Mouse (Mus musculus) heart, embryonic 11.5 days (tissue): ENCODE data around the gene Xndc1. TPM values are rescaled to one million over a fixed set of nuclear protein-coding genes. Genes with fewer than 3 reads are reported as not detected.
"Not testable (repeated sequence)": the region's sequence is repeated elsewhere in the genome, so short reads cannot be mapped to it uniquely, and the experiment has no call there.

Experiments
- ATAC-seq: fragments of 200-750 bp; cut with Nextera tagmentation; replicated peaks from 2 replicates; pipeline ENCODE4 v1.8.0; 2017; ENCODE audit warnings: moderate library complexity; ENCODE audit not compliant: insufficient number of reproducible peaks, low FRiP score, low TSS enrichment
- H3K27ac ChIP-seq: fragments of 300-500 bp; sonication (generic); 2 replicates; pipeline ENCODE4 v1.5.1; 2014; ENCODE audit warnings: mild to moderate bottlenecking, low read depth, low read length
- H3K27me3 ChIP-seq: fragments of 300-500 bp; sonication (generic); 2 replicates; pipeline ENCODE4 v1.6.1; 2014; ENCODE audit warnings: mild to moderate bottlenecking, low read length, mixed read lengths; ENCODE audit not compliant: control insufficient read depth, insufficient read depth
- H3K36me3 ChIP-seq: fragments of 300-500 bp; sonication (generic); 2 replicates; pipeline ENCODE4 v1.6.1; 2014; ENCODE audit warnings: mild to moderate bottlenecking, low read length, moderate library complexity, mixed read lengths; ENCODE audit not compliant: control insufficient read depth, insufficient read depth
- H3K4me1 ChIP-seq: fragments of 300-500 bp; sonication (generic); 2 replicates; pipeline ENCODE4 v1.6.1; 2014; ENCODE audit warnings: low read length; ENCODE audit not compliant: control insufficient read depth, insufficient read depth
- H3K4me2 ChIP-seq: fragments of 300-500 bp; sonication (generic); 2 replicates; pipeline ENCODE4 v1.6.1; 2014; ENCODE audit warnings: mild to moderate bottlenecking, moderate library complexity
- H3K4me3 ChIP-seq: fragments of 300-500 bp; sonication (generic); 2 replicates; pipeline ENCODE4 v1.5.1; 2014; ENCODE audit warnings: low read depth, low read length
- H3K9ac ChIP-seq: fragments of 300-500 bp; sonication (generic); 2 replicates; pipeline ENCODE4 v1.6.1; 2014; ENCODE audit warnings: mild to moderate bottlenecking, low read depth, low read length, moderate library complexity
- H3K9me3 ChIP-seq: fragments of 300-500 bp; sonication (generic); replicated peaks from 2 replicates; pipeline ENCODE4 v1.6.1; 2016; ENCODE audit warnings: low read length; ENCODE audit not compliant: control insufficient read depth
- WGBS: fragments of 180-500 bp; shearing (Covaris S2); extraction: QIAGEN DNeasy Blood & Tissue Kit; methylation state at CpG from one replicate; pipeline ENCODE4 v1.1.7; 2014; ENCODE audit not compliant: insufficient replicate concordance; 5-methylcytosine and 5-hydroxymethylcytosine counted together
- polyA plus RNA-seq: library from polyadenylated mRNA; unstranded; fragments of >200 nt; fragmentation: Nextera tagmentation; extraction: Ambion mirVana; gene quantifications from 2 replicates; pipeline ENCODE4 v1.2.1, GENCODE M21; 2014

The Xndc1 gene
- polyA plus RNA-seq, result 15.7 and 18.3 TPM in 2 replicates

DNA sequence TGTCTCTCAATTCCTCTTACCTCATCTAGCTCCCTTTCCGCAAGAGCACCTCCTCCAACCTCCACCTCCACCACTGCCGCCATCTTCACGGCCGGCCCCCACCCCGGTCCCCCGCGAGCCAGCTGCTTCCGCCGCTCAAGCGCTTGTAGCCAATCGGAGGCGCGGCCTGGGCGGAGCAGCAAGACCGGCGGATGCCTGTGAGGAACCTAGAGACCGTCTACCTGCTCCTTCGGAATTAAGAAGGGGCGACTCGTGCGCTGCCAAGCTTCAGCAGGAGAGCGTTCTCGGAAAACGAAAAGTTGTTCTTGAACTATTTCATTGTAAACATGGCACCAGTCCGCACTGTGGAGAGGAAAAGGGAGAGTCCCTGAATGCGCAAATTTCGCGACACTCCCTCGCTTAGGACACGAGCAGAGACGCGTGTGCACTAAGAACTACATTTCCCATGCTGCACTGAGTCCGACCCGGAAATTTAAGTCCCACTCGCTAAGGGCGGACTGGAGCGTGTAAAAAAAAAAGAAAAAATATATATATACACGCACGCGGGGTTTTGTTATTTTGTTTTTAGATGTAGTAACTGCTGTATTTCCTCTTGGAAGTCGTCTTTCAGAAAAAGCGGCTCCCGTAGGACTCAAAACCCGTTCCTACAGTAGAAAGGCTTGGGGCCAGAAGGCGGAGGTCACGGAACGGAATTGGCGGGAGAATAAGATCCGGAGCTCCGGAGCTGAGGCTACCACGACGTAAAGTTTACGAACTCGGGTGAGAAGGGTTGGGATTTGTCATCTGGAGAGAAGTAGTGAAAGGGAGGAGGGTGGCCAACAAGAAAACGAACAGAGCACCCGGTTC, at the start of gene Xndc1, which contains the start of the genes Rnf121 and Xntrpc:
Xndc1 (plus strand) TSS at position 466 of the 846 bp plus-strand sequence.
Rnf121 (minus strand) TSS at position 424 of the 846 bp plus-strand sequence.
Xntrpc (plus strand) TSS at position 668 of the 846 bp plus-strand sequence.
- Histone ChIP-seq H3K27me3 (no peaks in the 10 kb centered on the region), H3K9me3 (no peaks in the 10 kb centered on the region), H3K4me3 (peak within 1 kb of the TSS; percentile 82), H3K4me1 (peaks cover 14% of the 10 kb centered on the region), H3K27ac (peak within 1 kb of the TSS; percentile 74), H3K4me2 (peak within 1 kb of the TSS; percentile 87), H3K36me3 (no peaks in the 10 kb centered on the region), H3K9ac (peak within 1 kb of the TSS; percentile 86)
- WGBS, result under 1% methylated on average over 56 of the region's 56 CpGs
- ATAC-seq, result peak; percentile 96

DNA sequence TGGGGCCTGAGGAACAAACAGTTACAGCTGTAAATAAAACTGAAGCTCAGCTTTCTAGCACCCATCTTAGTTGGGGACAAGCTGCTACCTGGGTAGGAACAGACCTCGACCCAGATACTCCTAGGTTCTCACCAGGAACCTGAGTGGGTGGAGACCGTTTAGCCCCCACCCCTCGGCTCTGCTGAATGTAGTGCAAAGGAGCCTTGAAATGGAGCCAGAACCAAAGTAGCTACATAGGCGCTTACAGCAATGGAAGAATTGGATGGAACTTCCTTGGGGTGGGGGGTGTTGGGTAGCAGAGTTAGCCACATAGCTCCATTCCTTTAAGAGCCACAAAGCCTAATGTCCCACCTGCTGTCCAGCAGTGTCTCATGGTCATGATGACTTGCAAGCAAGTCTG, 48.4 kb upstream of the Xndc1 start:
- H3K9ac ChIP-seq, result no peak overlapping the region
- no peaks in the 10 kb centered on the region for H3K4me1 ChIP-seq
- H3K4me2 ChIP-seq, result no peak overlapping the region
- H3K9me3 ChIP-seq, result no peaks in the 10 kb centered on the region
- H3K27ac ChIP-seq, result no peak overlapping the region
- WGBS, result 88% methylated on average over 4 of the region's 4 CpGs
- ATAC-seq, result no peak
- no peak overlapping the region for H3K4me3 ChIP-seq
- no peaks in the 10 kb centered on the region for H3K27me3 ChIP-seq
- peaks cover 52% of the 10 kb centered on the region for H3K36me3 ChIP-seq

DNA sequence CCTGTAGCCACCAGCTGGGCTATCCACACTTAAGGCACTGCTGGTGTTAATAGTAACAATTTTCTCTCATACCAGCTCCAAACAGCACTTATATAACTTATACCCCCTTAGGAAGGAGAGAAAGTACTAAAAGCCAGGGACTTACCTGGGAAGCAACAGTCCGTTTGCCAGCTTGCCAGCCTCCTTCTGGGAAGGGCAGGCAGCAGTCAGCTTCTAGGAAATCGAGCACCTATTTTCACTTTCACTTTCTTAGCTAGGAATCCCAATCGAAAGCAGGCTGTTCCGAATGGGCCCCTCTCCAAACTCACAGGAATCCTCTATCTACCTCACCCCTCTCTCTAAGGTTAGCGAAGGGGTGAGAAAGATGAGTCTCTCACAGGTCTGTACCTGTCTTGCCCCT, 47.9 kb upstream of the Xndc1 start:
- Histone ChIP-seq H3K27ac (no peak overlapping the region), H3K4me3 (no peak overlapping the region), H3K9me3 (no peaks in the 10 kb centered on the region), H3K4me2 (no peak overlapping the region), H3K4me1 (no peaks in the 10 kb centered on the region), H3K27me3 (no peaks in the 10 kb centered on the region), H3K9ac (no peak overlapping the region), H3K36me3 (peaks cover 52% of the 10 kb centered on the region)
- 79% methylated on average over 5 of the region's 5 CpGs for WGBS
- ATAC-seq, result no peak

DNA sequence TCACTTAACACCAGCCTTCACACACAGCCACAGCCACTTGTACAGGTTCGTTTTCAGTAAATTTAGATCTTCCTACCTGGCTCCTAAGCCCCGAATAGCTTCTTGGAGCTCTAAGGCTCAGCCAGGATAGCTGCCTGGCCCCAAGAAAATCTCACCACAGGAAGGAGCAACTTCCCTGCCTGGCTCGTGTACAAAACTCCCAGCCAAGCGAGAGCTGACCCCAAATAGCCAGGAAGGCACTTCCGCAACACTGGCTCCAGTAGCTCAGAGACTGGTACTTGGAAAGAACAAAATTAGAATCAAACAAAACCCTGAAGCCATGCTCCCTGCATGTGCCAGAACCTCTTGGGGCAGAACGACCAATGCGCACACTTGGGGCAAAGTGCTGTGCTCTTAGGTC, 47.3 kb upstream of the Xndc1 start:
- 72% methylated on average over 7 of the region's 7 CpGs for WGBS

DNA sequence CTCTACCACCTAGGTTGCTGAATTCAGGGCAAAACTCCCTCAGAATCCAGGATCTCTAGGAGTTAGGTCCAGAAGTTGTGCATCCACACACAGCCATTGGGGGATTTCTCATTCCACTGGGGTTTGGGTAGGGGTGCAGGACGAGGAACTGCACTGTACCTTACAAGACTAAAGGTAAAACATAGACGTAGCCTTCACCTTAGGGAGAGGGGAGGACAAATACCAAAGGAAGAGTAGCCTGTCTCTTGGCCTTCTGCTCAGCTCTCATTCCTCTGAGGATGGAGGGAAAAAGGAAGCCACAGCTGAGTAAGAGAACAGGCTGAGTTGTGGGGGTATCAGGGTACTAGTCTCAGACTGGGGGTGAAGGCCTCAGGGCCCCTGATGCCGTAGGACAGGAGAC, 46.7 kb upstream of the Xndc1 start, which contains the start of gene Il18bp:
Il18bp (minus strand) TSS at position 101 of the 400 bp plus-strand sequence.
- Histone ChIP-seq H3K9ac (no peak within 1 kb of the TSS), H3K4me1 (no peaks in the 10 kb centered on the region), H3K4me3 (no peak within 1 kb of the TSS), H3K4me2 (no peak within 1 kb of the TSS), H3K36me3 (peaks cover 47% of the 10 kb centered on the region), H3K27ac (no peak within 1 kb of the TSS), H3K27me3 (no peaks in the 10 kb centered on the region), H3K9me3 (no peaks in the 10 kb centered on the region)
- WGBS, result 87% methylated on average over 3 of the region's 3 CpGs
- ATAC-seq, result no peak

More for the DNA sequence above, 47.3 kb upstream of the Xndc1 start:
- Histone ChIP-seq H3K9ac (no peak overlapping the region), H3K27ac (no peak overlapping the region), H3K36me3 (peaks cover 51% of the 10 kb centered on the region), H3K4me3 (no peak overlapping the region), H3K4me2 (no peak overlapping the region), H3K4me1 (no peaks in the 10 kb centered on the region), H3K9me3 (no peaks in the 10 kb centered on the region), H3K27me3 (no peaks in the 10 kb centered on the region)
- no peak for ATAC-seq

DNA sequence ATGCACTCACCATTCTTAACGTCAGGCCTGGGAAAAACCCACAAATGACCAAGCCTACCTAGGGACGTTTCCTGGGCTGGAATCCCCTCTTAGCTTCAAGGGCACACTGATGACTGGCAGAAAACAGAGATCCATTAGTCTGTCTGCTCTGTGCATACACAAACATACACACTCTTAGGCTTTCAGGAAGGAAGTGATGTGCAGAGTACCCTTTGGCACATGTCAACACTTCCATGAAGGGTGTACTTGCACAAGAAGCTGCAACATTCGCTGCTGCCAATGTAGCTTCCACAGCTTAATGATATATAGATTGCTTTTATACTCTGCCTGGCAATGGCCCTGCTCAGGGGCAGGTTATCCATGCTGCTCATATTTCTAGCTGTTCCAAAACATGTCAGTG, 45.9 kb upstream of the Xndc1 start:
- WGBS, result 63% methylated on average over 3 of the region's 3 CpGs

DNA sequence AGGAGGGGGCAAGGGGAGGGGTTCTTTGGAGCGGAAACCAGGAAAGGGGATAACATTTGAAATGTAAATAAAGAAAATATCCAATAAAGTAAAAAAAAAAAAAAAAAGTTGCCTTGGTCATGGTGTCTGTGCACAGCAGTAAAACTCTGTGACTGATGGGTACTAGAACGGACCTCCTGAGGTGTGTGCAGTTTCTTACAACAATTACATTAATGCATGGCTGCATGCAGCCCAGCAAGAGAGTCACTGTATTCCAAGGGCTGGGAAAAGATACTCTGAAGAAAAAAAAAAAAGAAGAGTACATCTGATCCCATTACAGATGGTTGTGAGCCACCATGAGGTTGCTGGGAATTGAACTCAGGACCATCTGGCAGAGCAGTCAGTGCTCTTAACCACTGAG, 44.4 kb upstream of the Xndc1 start:
- not testable (repeated sequence) for H3K27me3 ChIP-seq, H3K9me3 ChIP-seq, H3K27ac ChIP-seq, H3K9ac ChIP-seq, H3K4me3 ChIP-seq, ATAC-seq, H3K4me2 ChIP-seq, H3K4me1 ChIP-seq
- 98% methylated on average over 2 of the region's 2 CpGs for WGBS
- H3K36me3 ChIP-seq, result peaks cover 31% of the 10 kb centered on the region

More for the DNA sequence above, 45.9 kb upstream of the Xndc1 start:
- Histone ChIP-seq H3K36me3 (peaks cover 40% of the 10 kb centered on the region), H3K9ac (no peak overlapping the region), H3K27me3 (no peaks in the 10 kb centered on the region), H3K4me3 (no peak overlapping the region), H3K4me1 (no peaks in the 10 kb centered on the region), H3K9me3 (no peaks in the 10 kb centered on the region), H3K27ac (no peak overlapping the region), H3K4me2 (no peak overlapping the region)
- ATAC-seq, result no peak

DNA sequence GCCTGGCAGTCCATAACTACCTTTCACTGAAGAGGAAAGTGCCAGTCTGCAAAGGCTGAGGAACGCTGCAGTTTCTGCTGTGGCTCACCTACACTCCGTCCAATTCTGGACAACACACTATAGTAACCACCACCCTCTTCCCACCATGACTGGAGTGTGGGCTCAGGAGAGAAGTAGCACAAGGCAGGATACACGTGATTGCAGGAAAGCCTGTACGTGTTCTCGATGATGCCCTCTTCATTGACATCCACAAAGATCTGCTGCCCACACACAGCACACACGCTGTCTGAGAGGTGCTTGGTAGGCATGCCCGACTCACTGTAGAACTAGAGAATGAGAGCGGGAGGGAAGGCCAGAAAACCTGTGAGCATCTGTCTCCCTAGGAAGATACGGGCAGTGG, 41.5 kb upstream of the Xndc1 start:
- Histone ChIP-seq H3K9me3 (no peaks in the 10 kb centered on the region), H3K27ac (no peak overlapping the region), H3K27me3 (no peaks in the 10 kb centered on the region), H3K36me3 (peaks cover 32% of the 10 kb centered on the region; the same call in 1 of the 2 replicates), H3K9ac (no peak overlapping the region), H3K4me2 (no peak overlapping the region), H3K4me1 (no peaks in the 10 kb centered on the region), H3K4me3 (no peak overlapping the region)
- 94% methylated on average over 9 of the region's 9 CpGs for WGBS
- ATAC-seq, result no peak
